Mouse (Mus musculus) intestine, embryonic 14.5 days (tissue): ENCODE measurements around the gene Gm10488. TPM values are rescaled to one million over a fixed set of nuclear protein-coding genes. Genes with fewer than 3 reads are reported as not detected.
"Not testable (repeated sequence)": the region's sequence is repeated elsewhere in the genome, so short reads cannot be mapped to it uniquely, and the experiment has no call there.

ENCODE experiments used
- ATAC-seq: fragments of 200-750 bp; cut with Nextera tagmentation; replicated peaks from 2 replicates; pipeline ENCODE4 v1.8.0; 2017; ENCODE audit warnings: low read depth, moderate number of reproducible peaks, moderate TSS enrichment, moderate library complexity; ENCODE audit not compliant: low FRiP score, low TSS enrichment
- DNase-seq: peaks from one replicate; pipeline ENCODE4 v3.0.0-alpha.2; 2018; ENCODE audit warnings: low spot score
- H3K27ac ChIP-seq: fragments of 300-500 bp; sonication (generic); 2 replicates; pipeline ENCODE4 v1.5.1; 2014; ENCODE audit warnings: low read depth, mild to moderate bottlenecking, control low read depth
- H3K27me3 ChIP-seq: fragments of 300-500 bp; sonication (generic); replicated peaks from 2 replicates; pipeline ENCODE4 v1.6.1; 2014; ENCODE audit warnings: low read length, control low read depth; ENCODE audit not compliant: control insufficient read depth, insufficient read depth
- H3K36me3 ChIP-seq: fragments of 300-500 bp; sonication (generic); 2 replicates; pipeline ENCODE4 v1.6.1; 2014; ENCODE audit warnings: low read length, control low read depth; ENCODE audit not compliant: control insufficient read depth, insufficient read depth
- H3K4me1 ChIP-seq: fragments of 300-500 bp; sonication (generic); replicated peaks from 2 replicates; pipeline ENCODE4 v1.6.1; 2014; ENCODE audit warnings: low read length, control low read depth, mixed read lengths; ENCODE audit not compliant: control insufficient read depth, insufficient read depth
- H3K4me2 ChIP-seq: fragments of 300-500 bp; sonication (generic); 2 replicates; pipeline ENCODE4 v1.6.1; 2014; ENCODE audit warnings: low read length
- H3K4me3 ChIP-seq: fragments of 300-500 bp; sonication (generic); 2 replicates; pipeline ENCODE4 v1.5.1; 2014; ENCODE audit warnings: low read depth, low read length, control low read depth, mixed read lengths
- H3K9ac ChIP-seq: fragments of 300-500 bp; sonication (generic); 2 replicates; pipeline ENCODE4 v1.6.1; 2014; ENCODE audit warnings: mild to moderate bottlenecking, low read length
- H3K9me3 ChIP-seq: fragments of 300-500 bp; sonication (generic); 2 replicates; pipeline ENCODE4 v1.6.1; 2016; ENCODE audit warnings: low read length, control low read depth; ENCODE audit not compliant: control insufficient read depth
- WGBS: fragments of 180-500 bp; shearing (Covaris S2); extraction: QIAGEN DNeasy Blood & Tissue Kit; methylation state at CpG from one replicate; pipeline ENCODE4 v1.1.7; 2014; 5-methylcytosine and 5-hydroxymethylcytosine counted together
- microRNA-seq: library from miRNA; unstranded; fragments of <30 nt; microRNA quantifications from one replicate; pipeline ENCODE4, GENCODE M21; 2016
- polyA plus RNA-seq: library from polyadenylated mRNA; unstranded; fragments of >200 nt; fragmentation: Nextera tagmentation; extraction: Ambion mirVana; gene quantifications from 2 replicates; pipeline ENCODE4 v1.2.1, GENCODE M21; 2014

Gene Gm10488
- polyA plus RNA-seq, result not detected in 2 replicates

- H3K27ac ChIP-seq, H3K9ac ChIP-seq, H3K36me3 ChIP-seq, H3K4me1 ChIP-seq, H3K9me3 ChIP-seq, ATAC-seq, DNase-seq, H3K4me2 ChIP-seq, H3K27me3 ChIP-seq, H3K4me3 ChIP-seq: not testable (repeated sequence)
- no CpG with 5 or more reads among the region's 6 CpGs for WGBS
Observed at GRCm38 (mm10) chrX:29976014-29976413, at the start of gene Gm10488. TSS of gene Gm10488 (plus strand) at chrX:29976314.

Small RNA genes within 50 kb of the gene (microRNA-seq; reads per million reads assigned to microRNA genes)
- not detected for gene Gm44298
